Mouse (Mus musculus) intestine, postnatal 0 days (tissue): ENCODE measurements at regions not wholly inside any gene's neighbourhood (a gene's known extent, or its start where the extent isn't known, plus 50 kb on each side); places are given as distances from the start of the nearest gene placed in this dataset.
"Not testable (repeated sequence)": the region's sequence is repeated elsewhere in the genome, so short reads cannot be mapped to it uniquely, and the experiment has no call there.

Experiments used
- ATAC-seq: fragments of 200-750 bp; cut with Nextera tagmentation; 2 replicates; pipeline ENCODE4 v1.8.0; 2017; ENCODE audit warnings: mild to moderate bottlenecking, moderate TSS enrichment, moderate library complexity
- H3K27ac ChIP-seq: fragments of 300-500 bp; sonication (generic); 2 replicates; pipeline ENCODE4 v1.5.1; 2014; ENCODE audit warnings: mild to moderate bottlenecking, low read depth, low read length, moderate library complexity
- H3K27me3 ChIP-seq: fragments of 300-500 bp; sonication (generic); replicated peaks from 2 replicates; pipeline ENCODE4 v1.6.1; 2014; ENCODE audit warnings: low read length, mixed read lengths; ENCODE audit not compliant: control insufficient read depth, insufficient read depth
- H3K36me3 ChIP-seq: fragments of 300-500 bp; sonication (generic); 2 replicates; pipeline ENCODE4 v1.6.1; 2014; ENCODE audit warnings: mild to moderate bottlenecking, moderate library complexity; ENCODE audit not compliant: control insufficient read depth, insufficient read depth
- H3K4me1 ChIP-seq: fragments of 300-500 bp; sonication (generic); replicated peaks from 2 replicates; pipeline ENCODE4 v1.6.1; 2014; ENCODE audit warnings: antibody characterized with exemption, low read length, mixed read lengths; ENCODE audit not compliant: control insufficient read depth, insufficient read depth
- H3K4me2 ChIP-seq: fragments of 300-500 bp; sonication (generic); replicated peaks from 2 replicates; pipeline ENCODE4 v1.6.1; 2014; ENCODE audit warnings: low read depth, mild to moderate bottlenecking, moderate library complexity
- H3K4me3 ChIP-seq: fragments of 300-500 bp; sonication (generic); 2 replicates; pipeline ENCODE4 v1.5.1; 2014; ENCODE audit warnings: low read depth, low read length
- H3K9ac ChIP-seq: fragments of 300-500 bp; sonication (generic); 2 replicates; pipeline ENCODE4 v1.6.1; 2014; ENCODE audit warnings: mild to moderate bottlenecking, low read depth, low read length
- H3K9me3 ChIP-seq: fragments of 300-500 bp; sonication (generic); 2 replicates; pipeline ENCODE4 v1.6.1; 2016; ENCODE audit warnings: mixed run types; ENCODE audit not compliant: control insufficient read depth
- CTCF ChIP-seq: sonication (generic); IDR thresholded peaks from 2 replicates; pipeline ENCODE4 v1.5.1; 2016; ENCODE audit warnings: low read depth, mild to moderate bottlenecking, control low read depth, antibody characterized with exemption, moderate library complexity
- WGBS: fragments of 180-500 bp; shearing (Covaris S2); extraction: QIAGEN DNeasy Blood & Tissue Kit; methylation state at CpG from one replicate; pipeline ENCODE4 v1.1.7; 2014; 5-methylcytosine and 5-hydroxymethylcytosine counted together

- Histone ChIP-seq H3K4me3 (no peak overlapping the region), H3K27me3 (no peaks in the 10 kb centered on the region), H3K36me3 (no peaks in the 10 kb centered on the region), H3K9ac (no peak overlapping the region), H3K4me1 (no peaks in the 10 kb centered on the region), H3K9me3 (no peaks in the 10 kb centered on the region), H3K4me2 (no peak overlapping the region), H3K27ac (no peak overlapping the region)
- WGBS = 54% methylated on average over 5 of the region's 5 CpGs
- TF ChIP-seq CTCF = no peak
- no peak for ATAC-seq
These were observed 300.4 kb upstream of the 3110018I06Rik start for GRCm38 (mm10) chr12:107188055-107188454.

GRCm38 (mm10) chr12:107198389-107199018 is 289.9 kb upstream of the 3110018I06Rik start:
- no peak overlapping the region for H3K9ac ChIP-seq
- ATAC-seq = no peak
- no peak overlapping the region for H3K4me2 ChIP-seq
- whole genome bisulfite sequencing = 25% methylated on average over 2 of the region's 2 CpGs
- H3K4me3 ChIP-seq = no peak overlapping the region
- no peak overlapping the region for H3K27ac ChIP-seq
- no peaks in the 10 kb centered on the region for H3K27me3 ChIP-seq
- H3K9me3 ChIP-seq = no peaks in the 10 kb centered on the region
- H3K4me1 ChIP-seq = no peaks in the 10 kb centered on the region
- no peaks in the 10 kb centered on the region for H3K36me3 ChIP-seq
- TF ChIP-seq CTCF = no peak

- H3K4me3 ChIP-seq = no peak overlapping the region
- no peaks in the 10 kb centered on the region for H3K27me3 ChIP-seq
- no peak overlapping the region for H3K9ac ChIP-seq
- 47% methylated on average over 4 of the region's 4 CpGs for WGBS
- no peak overlapping the region for H3K4me2 ChIP-seq
- H3K4me1 ChIP-seq = no peaks in the 10 kb centered on the region
- H3K36me3 ChIP-seq = no peaks in the 10 kb centered on the region
- no peaks in the 10 kb centered on the region for H3K9me3 ChIP-seq
- no peak for TF ChIP-seq CTCF
- H3K27ac ChIP-seq = no peak overlapping the region
- ATAC-seq = no peak
These were observed 287.5 kb upstream of the 3110018I06Rik start for GRCm38 (mm10) chr12:107200903-107201302.

GRCm38 (mm10) chr12:107208826-107209225 is 279.6 kb upstream of the 3110018I06Rik start:
- WGBS = 47% methylated on average over 6 of the region's 6 CpGs
- not testable (repeated sequence) for H3K36me3 ChIP-seq, H3K27me3 ChIP-seq, H3K9ac ChIP-seq, ATAC-seq, H3K27ac ChIP-seq, H3K9me3 ChIP-seq, H3K4me2 ChIP-seq, H3K4me3 ChIP-seq, H3K4me1 ChIP-seq

- 88% methylated on average over 10 of the region's 10 CpGs for WGBS
- ATAC-seq = no peak
- Histone ChIP-seq H3K4me1 (no peaks in the 10 kb centered on the region), H3K9me3 (no peaks in the 10 kb centered on the region), H3K9ac (no peak overlapping the region), H3K27me3 (no peaks in the 10 kb centered on the region), H3K36me3 (no peaks in the 10 kb centered on the region), H3K4me3 (no peak overlapping the region), H3K4me2 (no peak overlapping the region), H3K27ac (no peak overlapping the region)
- TF ChIP-seq CTCF = no peak
These were observed 275.6 kb upstream of the 3110018I06Rik start for GRCm38 (mm10) chr12:107212826-107213225.

GRCm38 (mm10) chr12:107216119-107216518 is 272.3 kb upstream of the 3110018I06Rik start:
- Histone ChIP-seq H3K4me3 (no peak overlapping the region), H3K9me3 (no peaks in the 10 kb centered on the region), H3K9ac (no peak overlapping the region), H3K27me3 (no peaks in the 10 kb centered on the region), H3K36me3 (no peaks in the 10 kb centered on the region), H3K4me1 (no peaks in the 10 kb centered on the region), H3K4me2 (no peak overlapping the region), H3K27ac (no peak overlapping the region)
- no peak for ATAC-seq
- 55% methylated on average over 8 of the region's 8 CpGs for WGBS
- TF ChIP-seq CTCF = no peak
